Mouse (Mus musculus) megakaryocyte, embryonic 14.5 days (primary cell): ENCODE results near the gene Prdx5. TPM values are rescaled to one million over a fixed set of nuclear protein-coding genes. Genes with fewer than 3 reads are reported as not detected.

ENCODE experiments used
- H3K27me3 ChIP-seq: replicated peaks from 2 replicates; pipeline ENCODE3; 2012; ENCODE audit warnings: inconsistent platforms
- H3K36me3 ChIP-seq: replicated peaks from 2 replicates; pipeline ENCODE3; 2012; ENCODE audit warnings: low read length, inconsistent platforms, mixed read lengths
- H3K4me1 ChIP-seq: 2 replicates; pipeline ENCODE4 v1.6.1; 2012; ENCODE audit warnings: inconsistent platforms
- H3K4me3 ChIP-seq: replicated peaks from 2 replicates; pipeline ENCODE3; 2012; ENCODE audit warnings: moderate library complexity, mild to moderate bottlenecking, inconsistent platforms
- H3K9me3 ChIP-seq: 2 replicates; pipeline ENCODE4 v1.6.1; 2012; ENCODE audit warnings: inconsistent platforms
- FLI1 ChIP-seq: IDR thresholded peaks from 2 replicates; pipeline ENCODE4 v1.6.1; 2012; ENCODE audit warnings: low read length, inconsistent platforms, mixed read lengths
- GATA1 ChIP-seq: IDR thresholded peaks from 3 replicates; pipeline ENCODE4 v1.6.1; 2012; ENCODE audit warnings: mixed read lengths, low read length, inconsistent platforms, borderline replicate concordance
- polyA plus RNA-seq: library from polyadenylated mRNA; stranded (reverse); fragments of >175 nt; gene quantifications from 2 replicates; pipeline ENCODE4 v1.2.3, GENCODE M21; 2012; ENCODE audit warnings: low replicate concordance; ENCODE audit not compliant: insufficient read depth

The Prdx5 gene
- polyA plus RNA-seq, 1 experiment, result 955 TPM

GRCm38 (mm10) chr19:6892512-6892911 is 17.4 kb downstream of the Prdx5 start:
- TF ChIP-seq GATA1 (no peak), FLI1 (no peak)
- peaks cover 12% of the 10 kb centered on the region for H3K4me1 ChIP-seq
- no peak overlapping the region for H3K4me3 ChIP-seq
- peaks cover 16% of the 10 kb centered on the region for H3K9me3 ChIP-seq
- H3K27me3 ChIP-seq, result no peaks in the 10 kb centered on the region
- no peaks in the 10 kb centered on the region for H3K36me3 ChIP-seq

- H3K4me1 ChIP-seq, result peaks cover 43% of the 10 kb centered on the region
- no peak overlapping the region for H3K4me3 ChIP-seq
- H3K36me3 ChIP-seq, result peaks cover 3% of the 10 kb centered on the region
- TF ChIP-seq FLI1 (no peak), GATA1 (no peak)
- H3K9me3 ChIP-seq, result peaks cover 4% of the 10 kb centered on the region; the same call in 1 of the 2 replicates
- H3K27me3 ChIP-seq, result no peaks in the 10 kb centered on the region
Observed at GRCm38 (mm10) chr19:6877965-6878364, 31.9 kb downstream of the Prdx5 start.

- Histone ChIP-seq H3K4me3 (no peak overlapping the region), H3K4me1 (peaks cover 55% of the 10 kb centered on the region), H3K36me3 (peaks cover 3% of the 10 kb centered on the region), H3K9me3 (peaks cover 4% of the 10 kb centered on the region; the same call in 1 of the 2 replicates), H3K27me3 (no peaks in the 10 kb centered on the region)
- TF ChIP-seq GATA1, result no peak
- no peak for TF ChIP-seq FLI1
Observed at GRCm38 (mm10) chr19:6876799-6877198, 33.1 kb downstream of the Prdx5 start.

- H3K4me1 ChIP-seq, result peaks cover 65% of the 10 kb centered on the region
- no peaks in the 10 kb centered on the region for H3K27me3 ChIP-seq
- peaks cover 4% of the 10 kb centered on the region; the same call in 1 of the 2 replicates for H3K9me3 ChIP-seq
- no peak for TF ChIP-seq GATA1
- no peak for TF ChIP-seq FLI1
- peaks cover 3% of the 10 kb centered on the region for H3K36me3 ChIP-seq
- H3K4me3 ChIP-seq, result no peak overlapping the region
Observed at GRCm38 (mm10) chr19:6875834-6876233, 34.1 kb downstream of the Prdx5 start.

GRCm38 (mm10) chr19:6874257-6874656 is 35.6 kb downstream of the Prdx5 start:
- Histone ChIP-seq H3K4me1 (peaks cover 74% of the 10 kb centered on the region), H3K4me3 (no peak overlapping the region), H3K36me3 (no peaks in the 10 kb centered on the region), H3K27me3 (no peaks in the 10 kb centered on the region), H3K9me3 (no peaks in the 10 kb centered on the region; the same call in 1 of the 2 replicates)
- TF ChIP-seq FLI1 (no peak), GATA1 (no peak)

GRCm38 (mm10) chr19:6872701-6873100 is 37.2 kb downstream of the Prdx5 start:
- Histone ChIP-seq H3K9me3 (no peaks in the 10 kb centered on the region), H3K4me1 (peaks cover 72% of the 10 kb centered on the region), H3K36me3 (no peaks in the 10 kb centered on the region), H3K27me3 (no peaks in the 10 kb centered on the region), H3K4me3 (peak overlapping the region; percentile 64)
- TF ChIP-seq GATA1, result no peak

- Histone ChIP-seq H3K4me1 (peaks cover 65% of the 10 kb centered on the region), H3K4me3 (peak overlapping the region; percentile 85), H3K9me3 (no peaks in the 10 kb centered on the region), H3K36me3 (no peaks in the 10 kb centered on the region), H3K27me3 (no peaks in the 10 kb centered on the region)
- TF ChIP-seq FLI1, result no peak
- TF ChIP-seq GATA1, result no peak
Observed at GRCm38 (mm10) chr19:6871574-6872271, 38.2 kb downstream of the Prdx5 start.

GRCm38 (mm10) chr19:6869355-6869754 is 40.6 kb downstream of the Prdx5 start:
- Histone ChIP-seq H3K9me3 (no peaks in the 10 kb centered on the region), H3K36me3 (peaks cover 5% of the 10 kb centered on the region), H3K4me1 (peaks cover 47% of the 10 kb centered on the region), H3K4me3 (peak overlapping the region; percentile 91), H3K27me3 (no peaks in the 10 kb centered on the region)
- no peak for TF ChIP-seq FLI1
- no peak for TF ChIP-seq GATA1

- Histone ChIP-seq H3K4me3 (no peak overlapping the region), H3K27me3 (no peaks in the 10 kb centered on the region), H3K9me3 (no peaks in the 10 kb centered on the region), H3K4me1 (peaks cover 45% of the 10 kb centered on the region), H3K36me3 (peaks cover 30% of the 10 kb centered on the region)
- TF ChIP-seq FLI1 (no peak), GATA1 (no peak)
Observed at GRCm38 (mm10) chr19:6861451-6861850, 48.5 kb downstream of the Prdx5 start.

- peaks cover 38% of the 10 kb centered on the region for H3K36me3 ChIP-seq
- TF ChIP-seq FLI1, result no peak
- no peak for TF ChIP-seq GATA1
- no peaks in the 10 kb centered on the region for H3K27me3 ChIP-seq
- H3K9me3 ChIP-seq, result no peaks in the 10 kb centered on the region
- peaks cover 53% of the 10 kb centered on the region for H3K4me1 ChIP-seq
- H3K4me3 ChIP-seq, result peak overlapping the region; percentile 14
Observed at GRCm38 (mm10) chr19:6860706-6861105, 49.2 kb downstream of the Prdx5 start.
